Mouse (Mus musculus) heart, postnatal 0 days (tissue): ENCODE results near the gene Cdc20b.

Experiments
- CTCF ChIP-seq: IDR thresholded peaks from 2 replicates; pipeline ENCODE4 v1.5.1; 2016; ENCODE audit warnings: antibody characterized with exemption, control low read depth, low read depth
- EP300 ChIP-seq: IDR thresholded peaks from 2 replicates; pipeline ENCODE4 v1.6.1; 2016; ENCODE audit warnings: antibody characterized with exemption, low read depth

GRCm38 (mm10) chr13:112987532-112987943, 47.4 kb upstream of the Cdc20b start, which contains the start of gene Ccno:
- TF ChIP-seq CTCF (no peak), EP300 (no peak)
